Mouse (Mus musculus) lung, postnatal 14 days (tissue): ENCODE results near the gene Dync1li1.
"Not testable (repeated sequence)": the region's sequence is repeated elsewhere in the genome, so short reads cannot be mapped to it uniquely, and the experiment has no call there.

Experiments used
- DNase-seq: peaks from one replicate; pipeline ENCODE4 v3.0.0; 2021

Dync1li1 gene

DNA sequence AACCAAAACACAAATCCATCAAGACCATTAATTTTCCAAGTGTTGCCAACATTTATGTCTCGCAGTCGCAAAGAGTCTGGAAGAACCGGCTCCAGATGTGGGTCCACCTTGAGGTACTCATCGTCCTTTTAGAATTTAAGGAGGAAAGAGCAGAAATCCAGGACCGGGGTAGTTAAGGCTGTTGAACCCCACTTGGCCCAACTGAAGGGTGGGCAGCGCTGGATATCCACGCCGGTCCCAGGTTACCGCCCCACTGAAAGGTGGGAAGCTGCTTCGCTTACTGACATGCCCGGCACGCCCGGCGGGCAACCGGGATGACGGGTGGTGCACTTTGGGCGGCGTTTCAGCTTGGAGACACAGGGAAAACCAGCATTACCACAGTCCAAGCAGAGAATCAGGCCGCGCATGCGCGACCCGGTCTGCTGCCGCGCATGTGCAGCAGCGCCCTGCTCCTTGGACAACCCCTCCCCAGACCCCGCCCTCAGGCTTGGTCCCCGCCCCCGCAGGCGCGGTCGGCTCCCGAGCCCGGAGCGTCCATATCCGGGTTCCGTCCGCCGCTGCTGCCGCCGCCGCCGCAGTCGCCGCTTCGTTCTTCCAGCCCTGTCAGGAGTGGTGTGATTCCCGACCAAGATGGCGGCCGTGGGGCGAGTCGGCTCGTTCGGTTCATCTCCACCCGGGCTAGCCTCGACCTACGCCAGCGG is at the start of gene Dync1li1:
TSS of gene Dync1li1 (plus strand) at position 539 of the 701 bp plus-strand sequence.
- peak; percentile 98 for DNase-seq

GRCm38 (mm10) chr9:114639186-114639748 is 49.3 kb upstream of the Dync1li1 start:
- peak; percentile 2 for DNase-seq

- DNase-seq = peak; percentile 99
These were observed 48.5 kb upstream of the Dync1li1 start, which contains the start of gene Cnot10 for GRCm38 (mm10) chr9:114639839-114640646. Gene Cnot10 (minus strand): TSS chr9:114640184.

DNA sequence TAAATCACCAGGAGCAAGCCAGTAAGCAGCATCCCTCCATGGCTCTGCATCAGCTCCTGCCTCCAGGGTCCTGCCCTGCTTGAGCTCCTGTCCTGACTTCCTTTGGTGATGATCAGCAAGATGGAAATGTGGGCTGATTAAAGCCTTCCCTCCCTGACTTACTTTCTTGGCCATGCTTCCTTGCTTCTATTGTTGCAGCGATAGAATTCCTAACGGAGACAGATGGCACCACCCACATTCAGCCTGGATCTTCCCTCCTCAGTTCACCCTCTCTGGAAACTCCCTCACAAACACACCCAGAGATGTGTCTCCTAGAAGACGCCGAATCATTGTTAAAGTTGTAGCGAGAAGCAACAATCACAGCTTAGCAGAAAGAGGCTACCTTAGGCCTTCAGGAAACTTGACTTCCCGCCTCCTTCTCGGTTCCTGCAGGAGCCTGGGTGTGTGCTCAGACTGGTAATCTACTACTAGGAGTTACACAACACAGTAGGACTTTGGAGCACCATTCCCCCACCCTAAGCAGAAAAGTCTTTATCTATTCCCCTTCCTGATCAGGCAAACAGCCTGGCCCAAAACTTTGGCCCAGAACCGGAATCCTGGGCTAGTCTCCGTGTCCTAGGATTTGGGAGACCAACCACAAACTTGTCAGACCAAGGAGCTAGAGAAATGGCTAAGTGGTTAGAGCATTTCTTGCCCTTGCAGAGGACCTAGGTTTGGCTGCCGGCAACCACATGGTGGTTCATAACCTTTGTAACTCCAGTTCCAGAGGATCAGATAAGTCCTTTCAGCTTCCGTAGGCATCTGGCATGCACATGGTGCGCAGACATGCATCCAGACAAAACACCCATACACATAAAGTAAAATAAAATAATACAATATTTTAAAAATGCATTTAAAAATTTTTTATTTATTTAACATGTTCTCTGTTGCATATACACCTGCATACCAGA is 41.8 kb upstream of the Dync1li1 start:
- DNase-seq = no peak

DNA sequence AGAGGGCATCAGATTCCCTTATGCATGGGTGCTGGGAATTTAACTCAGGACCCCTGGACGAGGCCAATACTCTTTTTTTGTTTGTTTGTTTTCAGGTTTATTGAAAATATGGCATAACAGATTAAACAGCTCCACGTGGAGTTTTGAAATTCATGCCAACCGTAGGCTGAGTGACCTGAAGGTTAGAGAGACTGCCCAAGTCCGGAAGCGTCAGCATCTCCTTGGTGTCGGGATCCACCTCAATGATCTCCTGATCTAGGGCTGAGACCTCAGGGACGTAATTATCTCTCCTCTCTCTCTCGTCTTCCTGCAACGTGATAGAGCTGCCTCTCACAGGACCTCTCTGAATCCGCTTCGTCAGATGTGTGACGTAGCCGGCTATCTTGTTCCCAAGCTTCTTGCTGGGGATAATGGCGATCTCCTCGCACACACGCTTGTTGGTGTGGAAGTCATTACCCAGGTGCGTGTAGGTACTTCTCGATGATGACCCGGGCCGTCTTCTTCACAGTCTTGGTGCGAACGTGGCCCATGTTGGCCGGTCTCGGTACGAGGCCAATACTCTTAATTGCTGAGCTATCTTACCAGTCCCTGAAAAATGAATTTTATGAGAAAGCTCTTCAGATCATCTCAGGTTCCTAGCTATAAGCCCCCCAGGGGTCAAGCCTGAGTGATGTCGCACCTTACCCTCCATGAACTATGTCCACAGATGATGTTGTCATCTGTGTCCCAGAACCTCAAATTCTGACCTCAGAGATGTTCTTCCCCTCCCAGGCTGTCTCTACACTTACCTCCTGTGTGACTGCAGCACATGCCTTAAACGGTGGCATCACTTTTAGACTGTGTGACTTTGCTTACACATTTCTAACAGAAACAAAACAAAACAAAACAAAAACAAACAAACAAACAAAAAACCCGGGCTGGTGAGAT is 40.8 kb upstream of the Dync1li1 start:
- no peak for DNase-seq

DNA sequence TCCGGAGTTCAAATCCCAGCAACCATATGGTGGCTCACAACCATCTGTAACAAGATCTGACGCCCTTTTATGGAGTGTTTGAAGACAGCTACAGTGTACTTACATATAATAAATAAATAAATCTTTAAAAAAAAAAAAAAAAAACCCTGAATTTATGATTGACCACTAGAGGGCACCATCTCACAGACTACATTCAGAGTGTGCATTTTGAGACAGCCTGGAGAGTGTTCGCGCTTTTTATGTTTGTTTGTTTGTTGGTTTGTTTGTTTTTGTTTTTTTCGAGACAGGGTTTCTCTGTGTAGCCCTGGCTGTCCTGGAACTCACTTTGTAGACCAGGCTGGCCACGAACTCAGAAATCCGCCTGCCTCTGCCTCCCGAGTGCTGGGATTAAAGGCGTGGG is 40.1 kb upstream of the Dync1li1 start:
- DNase-seq = not testable (repeated sequence)

DNA sequence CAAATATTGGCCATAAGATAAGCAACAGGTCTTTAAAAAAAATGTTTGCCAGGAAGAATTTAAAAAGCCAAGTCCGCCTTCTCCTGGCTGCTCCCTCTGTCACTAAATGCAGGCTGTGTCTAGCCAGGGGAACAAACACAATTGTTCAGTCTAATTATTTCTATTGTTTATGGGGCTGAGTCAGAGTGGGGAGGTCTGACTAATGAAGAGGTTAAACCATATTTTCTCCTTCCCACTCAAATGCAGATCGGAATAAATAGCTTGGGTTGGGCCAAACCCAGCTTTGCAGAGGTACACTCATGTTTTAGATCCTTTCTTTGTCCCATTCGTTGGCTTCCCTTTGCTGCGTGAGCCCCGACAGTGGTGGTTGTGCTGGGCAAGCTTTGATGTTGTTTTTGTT is 39.2 kb upstream of the Dync1li1 start:
- no peak for DNase-seq

- DNase-seq = no peak
These were observed 37.5 kb upstream of the Dync1li1 start for GRCm38 (mm10) chr9:114650938-114651634.

GRCm38 (mm10) chr9:114655356-114655755 is 33.2 kb upstream of the Dync1li1 start:
- no peak for DNase-seq

GRCm38 (mm10) chr9:114656701-114657100 is 31.9 kb upstream of the Dync1li1 start:
- DNase-seq = no peak

DNA sequence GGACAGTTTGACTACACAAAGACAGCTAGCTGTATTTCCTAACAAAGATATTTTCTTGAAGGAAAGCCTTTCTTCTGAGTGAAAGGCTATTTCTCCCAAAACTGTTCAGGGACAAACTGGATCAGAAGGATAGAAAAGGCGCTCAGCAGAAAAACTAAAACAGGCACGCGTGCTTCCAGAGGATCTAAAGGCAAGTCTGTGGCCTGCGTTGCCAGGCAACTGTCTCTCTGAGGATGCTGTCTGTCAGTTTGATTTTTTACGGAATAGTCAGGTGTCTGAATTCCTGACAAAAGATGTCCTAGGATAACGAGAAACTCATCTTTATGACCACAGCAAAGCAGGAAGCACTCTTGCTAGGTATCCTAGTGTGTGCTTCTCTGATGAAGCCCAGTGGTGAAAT is 28.1 kb upstream of the Dync1li1 start:
- DNase-seq = no peak

DNA sequence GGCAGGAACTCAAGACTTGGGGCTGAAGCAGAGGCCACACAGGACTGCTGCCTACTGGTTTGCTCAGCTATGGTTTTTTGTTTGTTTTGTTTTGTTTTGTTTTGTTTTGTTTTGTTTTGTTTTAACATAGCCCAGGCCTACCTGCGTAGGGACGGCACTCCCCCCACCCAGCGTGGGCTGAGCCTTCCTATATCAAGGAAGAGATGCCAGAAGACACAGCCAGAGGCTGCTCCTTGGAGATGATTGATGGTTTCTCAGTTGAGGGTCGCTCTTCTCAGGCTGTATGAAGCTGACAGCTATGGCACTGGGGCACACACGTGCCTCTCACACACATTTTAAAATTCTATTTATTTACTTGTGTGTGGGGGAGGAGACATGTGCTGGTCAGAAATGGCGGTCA is 27.6 kb upstream of the Dync1li1 start:
- no peak for DNase-seq

GRCm38 (mm10) chr9:114661991-114662390 is 26.6 kb upstream of the Dync1li1 start:
- DNase-seq = no peak

DNA sequence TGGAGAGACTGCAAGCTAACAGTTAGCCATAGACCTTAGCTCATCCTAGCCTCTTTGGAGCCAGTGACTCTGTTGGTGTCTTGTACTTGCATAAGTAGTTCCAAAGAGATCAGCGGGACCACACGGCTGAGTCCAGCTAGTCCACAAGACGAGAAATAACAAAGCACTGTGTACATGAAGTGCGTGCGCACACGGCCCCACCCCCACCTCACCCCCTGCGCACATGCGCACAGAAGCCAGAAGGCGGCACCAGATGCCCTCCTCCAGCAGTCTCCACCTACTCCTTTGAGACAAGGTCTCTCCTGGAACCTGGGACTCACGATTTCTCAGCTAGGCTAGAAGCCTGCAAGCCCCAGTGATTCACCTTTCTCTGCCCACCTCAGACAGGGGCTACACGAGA is 24.8 kb upstream of the Dync1li1 start:
- DNase-seq = no peak

GRCm38 (mm10) chr9:114666858-114667257 is 21.7 kb upstream of the Dync1li1 start:
- no peak for DNase-seq

DNA sequence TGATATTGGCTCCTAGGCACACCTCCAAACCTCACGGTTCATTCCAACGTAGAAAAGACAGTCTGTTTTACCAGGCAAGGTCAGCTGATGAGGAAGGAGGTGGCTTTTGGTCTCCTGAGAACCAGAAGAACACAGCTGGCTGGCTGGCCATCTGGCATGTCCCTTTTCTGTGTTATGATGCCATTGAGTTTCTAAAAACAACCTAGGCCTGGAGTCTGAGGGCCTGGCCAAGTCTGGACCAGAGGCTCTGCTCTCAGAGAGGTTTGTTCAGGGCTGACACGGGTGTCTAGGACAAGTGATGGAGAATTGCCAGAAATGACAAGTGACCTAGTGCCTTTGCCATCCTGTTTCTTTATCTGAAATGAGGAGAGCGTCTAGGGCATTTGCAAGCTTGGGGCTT is 20.5 kb upstream of the Dync1li1 start:
- no peak for DNase-seq

DNA sequence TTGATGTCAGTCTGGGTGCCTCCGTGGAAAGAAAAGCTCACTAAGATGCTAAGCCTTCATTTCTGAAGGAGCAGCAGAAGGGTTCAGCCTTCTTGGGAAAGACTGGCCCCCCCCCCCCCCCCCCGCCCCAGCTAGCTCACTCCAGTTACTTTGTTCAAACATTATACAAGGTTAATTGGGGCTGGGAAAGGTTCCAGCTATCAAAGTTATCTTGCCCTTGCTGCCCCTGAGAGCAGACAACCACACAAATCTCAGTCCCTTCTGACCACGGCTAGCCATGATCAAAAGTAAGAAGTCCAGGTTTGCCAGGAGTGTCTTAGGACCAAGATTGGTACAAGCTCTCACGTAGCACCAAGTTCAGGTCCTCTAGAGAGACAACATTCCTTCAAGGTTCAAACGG is 19.6 kb upstream of the Dync1li1 start:
- DNase-seq = no peak

- no peak for DNase-seq
These were observed 16.6 kb upstream of the Dync1li1 start for GRCm38 (mm10) chr9:114671946-114672345.

DNA sequence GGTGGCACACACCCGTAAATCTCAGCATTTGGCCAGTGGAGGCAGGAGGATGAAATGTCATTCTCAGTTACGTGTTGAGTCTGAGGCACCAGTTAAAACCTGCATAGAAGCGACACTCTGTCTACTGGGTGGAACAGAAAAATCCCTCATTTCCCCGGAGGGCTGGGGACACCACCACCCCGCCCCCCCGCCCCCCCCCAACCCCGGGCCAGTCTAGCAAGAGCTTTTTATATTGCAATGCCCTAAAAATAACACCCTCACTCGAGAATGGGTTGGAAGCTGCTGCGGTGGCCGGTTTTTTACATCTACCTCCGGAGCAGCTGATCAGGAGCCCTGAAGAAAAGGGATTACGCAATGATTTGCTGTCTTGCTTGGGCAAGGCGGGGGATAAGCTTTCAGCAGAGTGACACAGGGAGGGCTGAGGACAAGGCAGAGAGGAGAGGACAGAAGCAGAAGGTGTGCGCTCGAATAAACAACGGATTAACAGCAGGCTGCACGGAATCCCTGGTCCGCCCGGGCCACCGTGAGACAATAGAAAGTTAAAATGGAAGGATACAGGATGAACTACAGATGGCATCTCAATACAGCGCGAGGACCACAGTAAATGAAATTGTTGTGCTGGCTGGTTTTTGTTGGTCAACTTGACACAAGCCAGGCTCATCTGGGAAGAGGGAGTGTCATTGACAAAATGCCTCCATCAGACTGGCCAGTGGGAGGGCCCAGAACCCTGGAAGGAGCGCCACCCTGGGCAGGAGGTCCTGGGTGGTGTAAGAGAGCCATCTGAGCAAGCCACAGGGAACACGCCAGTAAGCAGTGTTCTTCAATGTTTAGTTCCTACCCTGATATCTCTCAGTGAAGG is 15.7 kb upstream of the Dync1li1 start:
- no peak for DNase-seq

- DNase-seq = no peak
These were observed 15.0 kb upstream of the Dync1li1 start for GRCm38 (mm10) chr9:114673626-114674025.
